Mouse (Mus musculus) lung, embryonic 14.5 days (tissue): ENCODE results near the gene Wdr62. TPM values are rescaled to one million over a fixed set of nuclear protein-coding genes. Genes with fewer than 3 reads are reported as not detected.

Source experiments
- ATAC-seq: fragments of 200-750 bp; cut with Nextera tagmentation; 2 replicates; pipeline ENCODE4 v1.8.0; 2017; ENCODE audit warnings: mild to moderate bottlenecking, moderate TSS enrichment, moderate library complexity; ENCODE audit not compliant: insufficient read depth
- DNase-seq: peaks from one replicate; pipeline ENCODE4 v3.0.0-alpha.2; 2015
- H3K27ac ChIP-seq: fragments of 300-500 bp; sonication (generic); 2 replicates; pipeline ENCODE4 v1.5.1; 2014; ENCODE audit warnings: low read depth, mild to moderate bottlenecking, moderate library complexity
- H3K27me3 ChIP-seq: fragments of 300-500 bp; sonication (generic); 2 replicates; pipeline ENCODE4 v1.6.1; 2014; ENCODE audit warnings: low read length, control low read depth; ENCODE audit not compliant: insufficient read depth
- H3K36me3 ChIP-seq: fragments of 300-500 bp; sonication (generic); 2 replicates; pipeline ENCODE4 v1.6.1; 2014; ENCODE audit warnings: control low read depth; ENCODE audit not compliant: insufficient read depth
- H3K4me1 ChIP-seq: fragments of 300-500 bp; sonication (generic); 2 replicates; pipeline ENCODE4 v1.6.1; 2014; ENCODE audit warnings: antibody characterized with exemption, control low read depth; ENCODE audit not compliant: insufficient read depth
- H3K4me2 ChIP-seq: fragments of 300-500 bp; sonication (generic); 2 replicates; pipeline ENCODE4 v1.6.1; 2014; ENCODE audit warnings: mild to moderate bottlenecking
- H3K4me3 ChIP-seq: fragments of 300-500 bp; sonication (generic); 2 replicates; pipeline ENCODE4 v1.5.1; 2014; ENCODE audit warnings: low read depth, low read length
- H3K9ac ChIP-seq: fragments of 300-500 bp; sonication (generic); 2 replicates; pipeline ENCODE4 v1.6.1; 2014
- H3K9me3 ChIP-seq: fragments of 300-500 bp; sonication (generic); 2 replicates; pipeline ENCODE4 v1.6.1; 2016; ENCODE audit warnings: low read depth, low read length, control low read depth
- CTCF ChIP-seq: IDR thresholded peaks from 2 replicates; pipeline ENCODE4 v1.5.1; 2016; ENCODE audit warnings: antibody characterized with exemption, low read depth
- WGBS: fragments of 180-500 bp; shearing (Covaris S2); extraction: QIAGEN DNeasy Blood & Tissue Kit; methylation state at CpG from one replicate; pipeline ENCODE4 v1.1.7; 2014; 5-methylcytosine and 5-hydroxymethylcytosine counted together
- polyA plus RNA-seq: library from polyadenylated mRNA; unstranded; fragments of >200 nt; fragmentation: Nextera tagmentation; extraction: Ambion mirVana; gene quantifications from 2 replicates; pipeline ENCODE4 v1.2.1, GENCODE M21; 2014

Wdr62 gene
- polyA plus RNA-seq, 1 experiment from 2014 or later: 16.3 TPM

GRCm38 (mm10) chr7:30192088-30192487 lies 88.1 kb downstream of the Wdr62 start:
- Histone ChIP-seq H3K9me3 (no peaks in the 10 kb centered on the region), H3K27me3 (no peaks in the 10 kb centered on the region), H3K27ac (no peak overlapping the region), H3K4me2 (no peak overlapping the region; the same call in 1 of the 2 replicates), H3K4me1 (peaks cover 6% of the 10 kb centered on the region; the same call in 1 of the 2 replicates), H3K9ac (no peak overlapping the region), H3K36me3 (peaks cover 55% of the 10 kb centered on the region), H3K4me3 (no peak overlapping the region)
- DNase-seq: no peak
- no peak for ATAC-seq
- 89% methylated on average over 12 of the region's 12 CpGs for whole genome bisulfite sequencing
- TF ChIP-seq CTCF: no peak

Other genes starting within 250 kb of the Wdr62 start
- 3.8 and 4.2 TPM in 2 replicates for gene Zfp14, start 229.0 kb downstream of the Wdr62 start, polyA plus RNA-seq
- gene Zfp82, start 207.5 kb downstream of the Wdr62 start, polyA plus RNA-seq: 4.5 and 5.1 TPM in 2 replicates
- 1.7 and 2.0 TPM in 2 replicates for gene Gm26920, start 190.0 kb downstream of the Wdr62 start, polyA plus RNA-seq
- 10.3 and 10.9 TPM in 2 replicates for gene Zfp566, start 189.9 kb downstream of the Wdr62 start, polyA plus RNA-seq
- 120 and 128 TPM in 2 replicates for gene Zfp260, start 185.6 kb downstream of the Wdr62 start, polyA plus RNA-seq
- 8.1 and 9.1 TPM in 2 replicates for gene Zfp382, start 158.5 kb downstream of the Wdr62 start, polyA plus RNA-seq
- gene Zfp146, start 110.7 kb downstream of the Wdr62 start, polyA plus RNA-seq: 16.8 and 17.0 TPM in 2 replicates
- 4.5 and 8.0 TPM in 2 replicates for gene Cox7a1, start 96.3 kb downstream of the Wdr62 start, polyA plus RNA-seq
- 78.3 and 80.3 TPM in 2 replicates for gene Capns1, start 81.6 kb downstream of the Wdr62 start, polyA plus RNA-seq
- gene Polr2i, start 48.5 kb downstream of the Wdr62 start, polyA plus RNA-seq: 187 and 192 TPM in 2 replicates
- 175 and 182 TPM in 2 replicates for gene Tbcb, start 48.1 kb downstream of the Wdr62 start, polyA plus RNA-seq
- 0.26 TPM in 1 of 2 replicates, not detected in the other for gene Ovol3, start 44.7 kb downstream of the Wdr62 start, polyA plus RNA-seq
- gene Thap8, start 325 bp downstream of the Wdr62 start, polyA plus RNA-seq: 0.26 and 0.30 TPM in 2 replicates
- gene Clip3, start 11.3 kb upstream of the Wdr62 start, polyA plus RNA-seq: 31.1 and 41.9 TPM in 2 replicates
- 72.1 and 73.1 TPM in 2 replicates for gene Alkbh6, start 28.3 kb upstream of the Wdr62 start, polyA plus RNA-seq
- gene Syne4, start 34.4 kb upstream of the Wdr62 start, polyA plus RNA-seq: 21.9 and 23.2 TPM in 2 replicates
- gene E130208F15Rik, start 41.3 kb upstream of the Wdr62 start, polyA plus RNA-seq: not detected in 2 replicates
- 21.3 and 22.7 TPM in 2 replicates for gene Sdhaf1, start 43.5 kb upstream of the Wdr62 start, polyA plus RNA-seq
- gene Lrfn3, start 82.4 kb upstream of the Wdr62 start, polyA plus RNA-seq: 3.4 and 3.7 TPM in 2 replicates
- 46.0 and 46.8 TPM in 2 replicates for gene Tyrobp, start 133.3 kb upstream of the Wdr62 start, polyA plus RNA-seq
- 1.5 and 2.0 TPM in 2 replicates for gene Hcst, start 139.4 kb upstream of the Wdr62 start, polyA plus RNA-seq
- gene Nfkbid, start 141.3 kb upstream of the Wdr62 start, polyA plus RNA-seq: 1.7 and 2.0 TPM in 2 replicates
- 22.3 and 22.6 TPM in 2 replicates for gene Aplp1, start 165.1 kb upstream of the Wdr62 start, polyA plus RNA-seq
- gene Kirrel2, start 177.3 kb upstream of the Wdr62 start, polyA plus RNA-seq: not detected in 2 replicates
- gene Nphs1, start 177.9 kb upstream of the Wdr62 start, polyA plus RNA-seq: 0.19 TPM in 1 of 2 replicates, not detected in the other
- not detected in 2 replicates for gene Prodh2, start 213.2 kb upstream of the Wdr62 start, polyA plus RNA-seq